Mouse (Mus musculus): ENCODE results near the gene Nab2. TPM values are rescaled to one million over a fixed set of nuclear protein-coding genes. Genes with fewer than 3 reads are reported as not detected.

Gene Nab2
- total and polyA plus RNA-seq, 2 experiments from 2014 or later = 1.1 to 4.1 TPM

DNA sequence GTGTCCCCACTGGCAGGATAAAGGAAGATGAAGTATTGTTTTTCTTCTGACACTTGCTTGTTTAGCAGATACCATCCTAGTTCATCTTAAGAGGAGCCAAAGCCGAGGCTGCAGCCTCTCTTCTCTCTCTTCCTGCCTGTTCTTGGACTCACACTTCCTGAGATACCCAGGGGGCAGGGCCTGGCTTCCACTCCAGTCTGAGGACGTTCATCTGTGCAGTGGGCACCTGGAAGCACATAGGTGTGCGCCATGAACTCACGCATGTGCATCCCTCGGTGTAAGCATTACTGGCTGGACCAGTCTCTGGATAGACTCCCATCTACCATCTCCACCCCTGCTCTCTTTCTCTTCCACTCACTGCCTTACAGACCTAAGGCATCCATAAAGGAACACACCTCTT lies 27.9 kb downstream of the Nab2 start:
- Histone ChIP-seq H3K27me3 (ENCODE audit: insufficient read depth, low read length) (peaks cover 25% of the 10 kb centered on the region; the same call in 1 of the 2 replicates), H3K9ac (replicated peaks; ENCODE audit: low read length) (no peak overlapping the region), H3K27ac (no peak overlapping the region), H3K9me3 (ENCODE audit: low read length) (no peaks in the 10 kb centered on the region), H3K4me1 (ENCODE audit: insufficient read depth, low read length) (peaks cover 6% of the 10 kb centered on the region; the same call in 1 of the 2 replicates), H3K4me3 (ENCODE audit: low read length) (no peak overlapping the region), H3K36me3 (ENCODE audit: insufficient read depth, low read length) (no peaks in the 10 kb centered on the region), H3K4me2 (ENCODE audit: low read depth, low read length) (no peak overlapping the region)
- TF ChIP-seq CTCF (IDR thresholded peaks at IDR 0.05; ENCODE audit: low read depth) = no peak
- WGBS = 77% methylated on average over 5 of the region's 5 CpGs
- ATAC-seq = no peak
- no peak for DNase-seq (ENCODE audit: low spot score)

DNA sequence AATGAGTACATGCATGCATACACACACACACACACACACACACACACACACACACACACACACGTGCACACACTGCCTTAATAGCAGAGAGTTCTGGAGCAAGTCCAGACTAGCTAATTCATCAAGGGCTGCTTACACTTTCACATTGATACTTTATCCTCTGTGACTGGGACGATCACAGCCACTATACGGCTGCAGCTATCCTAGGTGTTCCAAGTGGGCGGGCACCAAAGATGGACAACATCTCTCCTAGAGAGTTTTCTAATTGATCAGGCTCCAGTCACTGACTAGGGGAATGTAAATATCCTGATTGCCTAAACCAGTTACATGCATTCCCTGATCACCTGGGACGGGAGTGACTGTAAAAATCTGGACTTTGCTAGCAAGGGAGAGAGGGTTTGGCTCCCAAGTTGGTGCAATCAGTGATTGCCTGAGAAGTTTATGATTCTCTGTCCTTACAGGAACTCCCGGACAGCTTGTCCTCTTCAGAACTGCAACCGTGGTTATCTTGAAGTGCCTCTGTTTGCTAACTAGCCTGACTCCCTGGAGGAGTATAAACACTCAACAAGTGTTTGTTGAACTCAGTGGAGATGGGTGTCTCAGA lies 35.6 kb downstream of the Nab2 start:
- ATAC-seq = no peak
- H3K27ac ChIP-seq = no peak overlapping the region
- H3K4me3 ChIP-seq (ENCODE audit: low read length) = no peak overlapping the region
- no peak overlapping the region for H3K9ac ChIP-seq (replicated peaks; ENCODE audit: low read length)
- H3K4me1 ChIP-seq (ENCODE audit: insufficient read depth, low read length) = no peaks in the 10 kb centered on the region
- WGBS = 79% methylated on average over 7 of the region's 7 CpGs
- no peaks in the 10 kb centered on the region for H3K27me3 ChIP-seq (ENCODE audit: insufficient read depth, low read length)
- H3K36me3 ChIP-seq (ENCODE audit: insufficient read depth, low read length) = no peaks in the 10 kb centered on the region
- no peak overlapping the region for H3K4me2 ChIP-seq (ENCODE audit: low read depth, low read length)
- no peak for TF ChIP-seq CTCF (IDR thresholded peaks at IDR 0.05; ENCODE audit: low read depth)
- H3K9me3 ChIP-seq (ENCODE audit: low read length) = no peaks in the 10 kb centered on the region
- DNase-seq (ENCODE audit: low spot score) = no peak

DNA sequence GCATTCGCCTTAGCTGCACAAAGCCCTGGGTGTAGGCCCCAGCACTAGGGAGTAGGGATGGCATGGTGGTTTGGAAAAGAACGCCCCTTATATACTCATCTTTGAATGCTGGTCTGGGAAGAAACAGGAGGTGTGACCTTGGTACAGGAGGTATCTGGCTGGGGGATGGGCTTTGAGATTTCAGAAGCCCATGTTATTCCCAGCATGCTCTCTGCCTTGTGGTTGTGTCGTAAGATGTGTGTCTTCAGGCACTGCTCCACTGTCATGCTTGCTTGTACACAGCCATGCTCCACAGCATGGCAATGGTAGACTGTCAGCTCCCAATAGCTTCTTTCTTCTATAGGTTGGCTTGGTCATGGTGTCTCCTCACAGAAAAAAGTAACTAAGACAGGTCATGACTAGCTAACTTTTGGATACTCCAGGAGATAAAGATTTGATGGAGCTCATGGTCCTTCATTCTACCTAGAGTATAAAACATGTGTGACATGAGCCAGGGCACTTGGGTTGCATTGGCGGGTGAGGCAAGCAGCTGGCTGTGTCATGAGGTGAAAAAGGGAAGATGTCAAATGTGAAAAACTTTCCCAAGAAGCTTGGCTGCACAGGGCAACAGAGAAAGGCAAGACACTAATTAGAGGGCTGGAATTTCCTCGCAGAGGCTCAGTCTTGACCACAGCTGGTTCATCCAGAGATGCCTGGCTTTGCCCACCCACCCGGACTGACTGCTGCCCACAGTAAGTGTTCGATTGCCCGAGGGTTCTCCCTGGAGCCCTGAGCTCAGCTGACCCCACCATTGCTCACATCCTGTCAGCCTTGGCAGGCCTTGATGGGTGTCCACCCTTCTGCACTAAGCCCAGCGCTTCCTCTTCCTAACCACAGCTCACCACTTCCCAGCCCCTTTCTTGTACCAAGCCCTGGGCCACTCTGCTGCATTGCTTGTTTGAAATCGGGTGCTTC lies 36.8 kb downstream of the Nab2 start:
- Histone ChIP-seq H3K4me3 (ENCODE audit: low read length) (no peak overlapping the region), H3K9me3 (ENCODE audit: low read length) (no peaks in the 10 kb centered on the region), H3K27me3 (ENCODE audit: insufficient read depth, low read length) (no peaks in the 10 kb centered on the region), H3K4me2 (ENCODE audit: low read depth, low read length) (no peak overlapping the region), H3K27ac (no peak overlapping the region), H3K4me1 (ENCODE audit: insufficient read depth, low read length) (no peaks in the 10 kb centered on the region), H3K9ac (replicated peaks; ENCODE audit: low read length) (no peak overlapping the region), H3K36me3 (ENCODE audit: insufficient read depth, low read length) (no peaks in the 10 kb centered on the region)
- no peak for TF ChIP-seq CTCF (IDR thresholded peaks at IDR 0.05; ENCODE audit: low read depth)
- 79% methylated on average over 10 of the region's 10 CpGs for WGBS
- ATAC-seq = no peak
- DNase-seq (ENCODE audit: low spot score) = no peak

DNA sequence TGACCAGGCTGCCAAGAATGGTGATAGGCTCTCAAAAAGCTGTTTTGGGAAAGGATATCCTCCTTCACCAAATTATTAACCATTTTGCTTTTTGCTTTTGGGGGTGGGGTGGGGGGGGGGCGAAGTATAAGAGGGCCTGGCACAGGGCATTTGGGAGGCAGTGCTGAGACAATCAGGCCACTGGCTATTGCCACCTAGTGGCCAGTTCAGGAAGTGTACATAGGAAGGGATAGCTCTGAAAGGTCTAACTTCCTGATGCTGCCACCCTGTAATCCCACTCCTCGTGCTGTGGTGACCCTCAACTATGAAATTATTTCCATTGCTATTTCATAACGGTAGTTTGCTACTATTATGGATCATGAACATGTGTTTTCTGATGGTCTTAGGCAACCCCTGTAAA lies 41.9 kb downstream of the Nab2 start:
- Histone ChIP-seq H3K9ac (replicated peaks; ENCODE audit: low read length) (no peak overlapping the region), H3K4me3 (ENCODE audit: low read length) (no peak overlapping the region), H3K4me1 (ENCODE audit: insufficient read depth, low read length) (no peaks in the 10 kb centered on the region), H3K27me3 (ENCODE audit: insufficient read depth, low read length) (no peaks in the 10 kb centered on the region), H3K9me3 (ENCODE audit: low read length) (no peaks in the 10 kb centered on the region), H3K36me3 (ENCODE audit: insufficient read depth, low read length) (no peaks in the 10 kb centered on the region), H3K4me2 (ENCODE audit: low read depth, low read length) (no peak overlapping the region), H3K27ac (no peak overlapping the region)
- DNase-seq (ENCODE audit: low spot score) (peak; percentile 59), ATAC-seq (no peak)
- peak; percentile 61 for TF ChIP-seq CTCF (IDR thresholded peaks at IDR 0.05; ENCODE audit: low read depth)
- 75% methylated on average over 3 of the region's 3 CpGs for WGBS

DNA sequence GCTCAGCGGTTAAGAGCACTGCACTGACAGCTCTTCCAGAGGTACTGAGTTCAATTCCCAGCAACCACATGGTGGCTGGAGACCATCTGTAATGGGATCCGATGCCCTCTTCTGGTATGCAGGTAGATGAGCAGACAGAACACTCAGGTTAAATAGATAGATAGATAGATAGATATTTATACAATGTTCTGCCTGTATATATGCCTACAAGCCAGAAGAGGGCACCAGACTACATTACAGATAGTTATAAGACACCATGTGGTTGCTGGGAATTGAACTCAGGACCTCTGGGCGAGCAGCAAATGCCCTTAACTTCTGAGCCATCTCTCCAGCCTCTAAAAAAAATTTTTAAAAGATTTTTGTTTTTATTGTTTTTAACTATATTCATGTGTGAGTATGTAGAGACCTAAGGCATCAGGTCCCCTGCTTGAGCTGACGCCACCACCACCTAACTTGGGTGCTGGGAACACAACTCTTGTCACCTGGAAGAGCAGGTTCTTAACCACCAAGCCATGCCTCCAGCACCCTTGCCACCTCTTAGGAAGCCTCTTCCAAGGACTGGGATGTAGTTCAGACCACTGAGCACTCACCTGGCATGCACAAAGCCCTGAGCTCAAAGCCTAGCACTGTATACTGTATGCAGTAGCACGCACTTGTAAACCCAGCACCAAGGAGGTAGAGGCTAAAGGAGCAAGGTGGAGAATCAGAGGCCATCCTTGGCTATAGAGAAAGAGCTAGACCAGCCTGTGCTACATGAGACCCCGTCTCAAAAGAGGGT lies 44.7 kb downstream of the Nab2 start:
- DNase-seq (ENCODE audit: low spot score) = no peak
- 98% methylated on average over 6 of the region's 6 CpGs for WGBS
- H3K4me2 ChIP-seq (ENCODE audit: low read depth, low read length) = no peak overlapping the region
- H3K27ac ChIP-seq = no peak overlapping the region
- H3K27me3 ChIP-seq (ENCODE audit: insufficient read depth, low read length) = no peaks in the 10 kb centered on the region
- no peaks in the 10 kb centered on the region for H3K9me3 ChIP-seq (ENCODE audit: low read length)
- no peak overlapping the region for H3K4me3 ChIP-seq (ENCODE audit: low read length)
- peaks cover 9% of the 10 kb centered on the region for H3K4me1 ChIP-seq (ENCODE audit: insufficient read depth, low read length)
- TF ChIP-seq CTCF (IDR thresholded peaks at IDR 0.05; ENCODE audit: low read depth) = no peak; the same call in 1 of the 2 replicates
- H3K36me3 ChIP-seq (ENCODE audit: insufficient read depth, low read length) = no peaks in the 10 kb centered on the region
- no peak overlapping the region for H3K9ac ChIP-seq (replicated peaks; ENCODE audit: low read length)
- no peak for ATAC-seq

DNA sequence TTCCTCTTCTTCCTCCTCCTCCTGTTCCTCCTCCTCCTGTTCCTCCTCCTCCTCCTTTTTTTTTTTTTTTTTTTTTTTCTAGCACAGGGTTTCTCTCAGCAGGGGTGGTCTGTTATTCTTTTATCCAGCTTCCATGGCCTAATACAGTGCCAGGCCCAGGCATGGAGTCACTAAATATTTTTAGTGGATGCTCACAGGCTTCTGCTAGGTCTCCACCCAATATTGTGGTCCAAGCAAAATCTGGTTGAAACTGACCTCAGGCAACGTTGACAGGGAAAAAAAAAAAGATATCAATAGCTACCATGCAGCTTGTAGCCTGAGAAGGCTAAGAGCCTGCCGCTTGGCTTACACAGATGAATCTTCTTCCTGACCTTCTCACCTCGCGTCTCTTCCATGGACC lies 45.7 kb downstream of the Nab2 start:
- Histone ChIP-seq H3K27ac (0 out of 2 replicates have a peak overlapping the region, but pooled peaks have one; percentile 87), H3K9ac (replicated peaks; ENCODE audit: low read length) (no peak overlapping the region), H3K27me3 (ENCODE audit: insufficient read depth, low read length) (no peaks in the 10 kb centered on the region), H3K4me1 (ENCODE audit: insufficient read depth, low read length) (peaks cover 16% of the 10 kb centered on the region), H3K9me3 (ENCODE audit: low read length) (no peaks in the 10 kb centered on the region), H3K4me3 (ENCODE audit: low read length) (no peak overlapping the region), H3K36me3 (ENCODE audit: insufficient read depth, low read length) (no peaks in the 10 kb centered on the region), H3K4me2 (ENCODE audit: low read depth, low read length) (no peak overlapping the region)
- TF ChIP-seq CTCF (IDR thresholded peaks at IDR 0.05; ENCODE audit: low read depth) = no peak
- 65% methylated on average over 4 of the region's 4 CpGs for WGBS
- ATAC-seq = no peak
- DNase-seq (ENCODE audit: low spot score) = no peak
